Mouse (Mus musculus): Measurements from ENCODE around the gene Mutyh.

Mutyh gene

DNA sequence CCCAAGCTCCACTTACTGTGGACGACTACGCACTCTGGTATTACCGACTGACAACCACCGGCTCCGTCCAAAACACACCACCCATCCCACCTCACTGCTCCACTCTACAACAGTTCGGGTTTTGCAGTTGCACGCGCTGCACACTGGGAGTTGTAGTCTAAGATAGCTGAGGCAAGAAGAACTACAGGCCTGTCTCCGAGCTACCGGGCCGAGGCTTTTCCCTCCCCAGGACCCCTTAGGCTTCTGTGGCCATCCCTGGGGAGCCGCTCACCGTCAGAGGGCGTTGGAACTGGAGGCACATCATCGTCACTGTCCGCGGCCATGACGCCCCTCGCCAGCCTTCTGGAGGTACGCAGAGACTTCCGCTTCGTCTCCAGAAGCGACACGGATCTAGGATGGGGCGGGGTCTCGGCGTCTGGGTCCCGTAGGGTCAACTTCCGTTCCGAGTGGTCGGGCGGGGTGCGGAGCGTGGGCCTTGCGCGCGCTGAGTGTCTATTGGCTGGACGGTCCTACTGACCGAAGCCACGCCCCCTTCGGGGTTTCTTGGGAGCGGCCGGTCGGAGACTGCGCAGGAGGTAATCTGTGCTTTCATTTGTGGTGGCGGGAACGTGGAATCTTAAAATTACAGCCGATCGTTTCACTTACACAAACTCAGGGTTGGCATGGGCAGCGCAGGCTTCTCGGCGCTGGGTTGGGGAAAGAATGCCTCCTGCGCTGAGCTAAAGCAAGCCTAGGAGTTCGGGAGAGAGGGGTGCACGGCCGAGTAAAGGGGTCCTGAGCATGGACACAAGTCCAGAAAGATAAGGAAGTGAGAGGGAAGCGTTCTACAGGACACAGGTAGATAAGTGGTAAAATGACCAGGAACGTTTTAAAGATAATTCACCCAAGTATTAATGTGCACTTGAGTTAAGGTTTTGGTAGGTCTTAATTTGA lies at the start of gene Mutyh, which contains the start of gene Toe1:
TSS of gene Mutyh (plus strand) at position 527 of the 933 bp plus-strand sequence.
TSS of gene Toe1 (minus strand) at position 444 of the 933 bp plus-strand sequence.
- peak; percentile 94 for DNase-seq (ENCODE audit: low spot score)

DNA sequence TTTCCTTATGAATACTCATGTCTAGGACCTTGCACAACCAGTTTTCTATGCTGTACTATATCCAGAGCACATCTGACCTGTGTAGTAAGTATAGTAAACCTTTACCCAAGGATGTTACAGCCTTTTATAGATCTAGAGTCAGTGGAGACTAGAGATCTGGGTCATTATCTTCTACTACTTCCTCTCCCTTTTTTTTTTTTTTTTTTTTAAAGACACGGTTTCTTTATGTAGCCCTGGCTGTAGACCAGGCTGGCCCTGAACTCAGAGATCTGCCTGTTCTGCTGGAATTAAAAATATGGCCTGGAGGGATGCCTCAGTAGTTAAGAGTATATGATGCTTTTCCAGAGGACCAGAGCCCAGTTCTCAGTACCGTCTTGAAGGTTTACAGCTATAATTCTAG lies 45.6 kb upstream of the Mutyh start:
- DNase-seq (ENCODE audit: low spot score): no peak

DNA sequence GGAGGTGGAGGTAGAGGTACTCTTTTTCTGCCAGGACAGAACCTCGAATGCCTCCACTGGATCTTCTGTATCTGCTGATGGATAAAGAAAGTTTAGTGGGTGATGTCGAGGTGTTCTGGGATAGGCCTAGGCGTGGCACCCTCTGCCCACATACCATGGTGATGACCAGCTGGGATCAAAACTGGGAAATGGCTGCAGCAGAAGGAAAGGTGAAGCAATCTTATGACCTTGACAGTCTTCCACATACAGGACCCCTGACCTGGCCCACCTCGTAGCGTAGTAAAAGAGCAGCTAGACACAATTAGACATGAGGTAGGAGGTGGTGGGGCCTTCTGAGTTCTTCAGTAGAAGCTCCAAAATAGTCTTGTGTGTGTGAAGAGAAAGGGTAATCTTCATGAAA lies 43.5 kb upstream of the Mutyh start:
- DNase-seq (ENCODE audit: low spot score): no peak

- DNase-seq (ENCODE audit: low spot score): no peak
Measured at GRCm38 (mm10) chr4:116768510-116768909, 39.0 kb upstream of the Mutyh start.

- no peak for DNase-seq (ENCODE audit: low spot score)
Measured at GRCm38 (mm10) chr4:116769060-116769459, 38.5 kb upstream of the Mutyh start.

DNA sequence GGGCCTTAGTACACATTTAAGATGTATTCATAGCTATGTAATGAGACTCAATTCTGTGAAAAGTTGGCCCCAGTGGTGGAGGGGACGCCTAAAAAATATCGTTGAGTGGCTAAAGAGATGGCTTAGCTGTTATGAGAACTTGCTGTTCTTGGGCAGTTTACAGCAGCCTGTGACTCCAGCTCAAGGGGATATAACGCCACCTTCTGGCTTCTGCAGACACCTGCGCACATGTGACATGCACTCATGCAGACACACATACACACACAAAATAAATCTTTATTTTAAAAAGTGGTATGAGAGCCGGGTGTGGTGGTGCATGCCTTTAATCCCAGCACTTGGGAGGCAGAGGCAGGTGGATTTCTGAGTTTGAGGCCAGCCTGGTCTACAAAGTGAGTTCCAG lies 31.1 kb upstream of the Mutyh start:
- DNase-seq (ENCODE audit: low spot score): no peak

- DNase-seq (ENCODE audit: low spot score): no peak
Measured at GRCm38 (mm10) chr4:116777079-116777478, 30.4 kb upstream of the Mutyh start.

DNA sequence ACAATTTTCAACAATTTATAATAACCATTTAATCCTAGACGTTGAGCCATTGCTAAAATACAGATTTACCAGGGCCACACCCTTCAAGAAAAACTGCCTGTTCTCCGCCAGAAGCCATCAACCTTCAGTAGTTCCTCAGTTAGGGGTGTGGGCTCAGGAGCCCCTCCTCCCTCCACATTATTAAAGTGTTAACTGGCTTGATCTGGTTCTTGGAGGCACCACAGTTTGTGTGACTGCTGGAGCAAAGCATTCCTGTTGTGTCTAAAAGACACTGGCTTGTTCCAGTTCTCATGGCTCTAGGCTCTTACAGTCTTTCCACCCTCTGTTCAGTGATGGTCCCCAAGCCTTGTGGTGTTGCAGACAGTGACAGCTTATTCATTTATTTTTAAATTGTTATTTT lies 27.0 kb upstream of the Mutyh start:
- no peak for DNase-seq (ENCODE audit: low spot score)

DNA sequence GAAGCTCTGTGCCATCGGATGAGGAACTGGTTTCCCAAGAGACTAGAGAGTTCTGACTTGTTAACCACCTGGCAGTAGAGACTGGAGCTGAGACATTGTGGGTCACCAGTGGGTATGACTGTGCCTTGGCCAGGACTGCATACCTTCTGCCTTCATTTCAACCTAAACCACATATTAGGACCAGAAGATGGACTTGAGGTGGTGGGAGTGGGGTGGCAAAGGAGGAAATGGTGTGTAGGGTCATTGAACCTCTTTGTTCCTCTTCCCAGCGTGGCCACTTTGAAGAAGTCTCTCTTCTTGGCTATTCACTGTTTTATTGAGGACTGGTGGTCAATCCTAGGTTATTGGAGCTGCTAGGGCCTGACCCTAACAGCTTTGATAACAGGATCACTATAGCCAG lies 26.2 kb upstream of the Mutyh start:
- no peak for DNase-seq (ENCODE audit: low spot score)

GRCm38 (mm10) chr4:116782171-116782570 lies 25.4 kb upstream of the Mutyh start:
- DNase-seq (ENCODE audit: low spot score): no peak

DNA sequence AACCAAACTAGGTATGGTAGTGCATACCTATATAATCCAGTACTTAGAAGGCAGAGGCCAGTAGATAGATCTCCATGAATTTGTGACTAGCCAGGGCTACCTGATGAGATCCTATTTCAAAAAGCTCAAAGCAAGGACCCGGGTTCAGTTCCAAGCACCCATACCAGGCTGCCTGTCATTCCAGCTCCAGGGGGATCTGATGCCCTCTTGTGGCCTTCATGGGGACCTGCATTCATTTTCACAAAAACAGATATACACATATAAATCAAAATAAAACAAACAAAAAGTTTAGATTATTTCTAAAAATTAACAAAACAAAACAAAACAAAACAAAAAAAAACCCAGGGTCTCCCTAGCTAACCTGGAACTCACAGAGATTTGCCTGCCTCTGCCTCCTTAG lies 20.9 kb upstream of the Mutyh start:
- no peak for DNase-seq (ENCODE audit: low spot score)

- no peak for DNase-seq (ENCODE audit: low spot score)
Measured at GRCm38 (mm10) chr4:116787985-116788760, 19.4 kb upstream of the Mutyh start.

- peak; percentile 39 for DNase-seq (ENCODE audit: low spot score)
Measured at GRCm38 (mm10) chr4:116788956-116789355, 18.6 kb upstream of the Mutyh start.

DNA sequence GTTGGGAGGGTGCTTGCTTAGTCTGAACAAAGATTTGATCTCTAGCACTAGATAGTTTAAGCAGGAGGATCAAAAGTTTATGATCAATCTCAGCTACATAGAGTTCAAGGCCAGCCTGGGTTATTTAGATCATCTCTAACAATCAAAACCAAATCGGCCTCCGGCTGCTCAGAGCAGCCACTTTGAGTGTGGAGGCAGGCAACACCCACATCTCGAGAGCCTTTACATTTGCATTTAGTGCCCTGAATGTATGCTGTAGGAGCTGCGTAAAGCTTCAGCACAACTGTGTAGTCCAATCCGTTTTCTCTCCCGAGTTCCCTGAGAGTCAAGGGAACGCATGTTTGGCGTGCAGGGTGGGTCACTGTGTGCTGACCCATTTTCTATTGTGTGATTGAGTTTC lies 15.1 kb upstream of the Mutyh start:
- no peak for DNase-seq (ENCODE audit: low spot score)

- DNase-seq (ENCODE audit: low spot score): no peak
Measured at GRCm38 (mm10) chr4:116794273-116794672, 13.2 kb upstream of the Mutyh start.

GRCm38 (mm10) chr4:116796442-116797110 lies 10.9 kb upstream of the Mutyh start:
- no peak for DNase-seq (ENCODE audit: low spot score)

DNA sequence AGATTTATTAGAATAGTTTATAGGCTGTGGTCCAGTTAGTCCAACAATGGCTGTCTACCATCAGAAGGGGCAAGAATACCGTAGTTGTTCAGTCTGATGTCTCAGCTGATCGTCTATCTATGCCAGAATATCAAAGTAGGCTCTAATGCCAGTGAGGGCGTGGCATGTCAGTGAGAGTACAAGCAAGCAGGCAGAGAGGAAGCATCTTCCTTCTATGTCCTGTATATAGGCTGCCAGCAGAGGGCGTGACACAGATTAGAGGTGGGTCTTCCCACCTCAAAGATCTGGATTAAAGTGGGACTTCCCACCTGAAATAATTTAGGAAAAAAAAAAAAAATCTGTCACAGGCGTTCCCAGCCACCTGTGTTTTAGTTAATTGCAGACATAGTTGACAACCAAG lies 7.6 kb upstream of the Mutyh start:
- no peak for DNase-seq (ENCODE audit: low spot score)

DNA sequence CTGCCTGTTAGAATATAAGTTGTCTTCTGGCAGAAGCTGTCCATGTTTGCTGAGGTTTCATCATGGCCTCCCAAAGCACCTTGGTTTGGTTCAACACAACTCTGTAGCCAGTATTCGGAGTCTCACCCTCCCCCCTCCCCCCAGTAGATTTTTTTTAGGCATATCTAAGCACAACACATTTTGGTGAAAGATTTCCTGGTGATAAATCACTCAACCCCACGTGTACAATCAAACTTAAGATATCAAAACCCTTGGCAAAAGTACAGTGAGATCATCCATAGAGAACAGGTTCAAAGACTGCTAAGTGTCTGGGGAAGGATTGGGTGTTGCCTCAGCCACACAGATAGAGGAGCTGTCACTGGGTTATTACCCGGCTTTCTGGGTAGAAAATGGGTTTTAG lies 3.5 kb downstream of the Mutyh start:
- DNase-seq (ENCODE audit: low spot score): no peak

- DNase-seq (ENCODE audit: low spot score): no peak
Measured at GRCm38 (mm10) chr4:116815276-116815675, 7.8 kb downstream of the Mutyh start.

DNA sequence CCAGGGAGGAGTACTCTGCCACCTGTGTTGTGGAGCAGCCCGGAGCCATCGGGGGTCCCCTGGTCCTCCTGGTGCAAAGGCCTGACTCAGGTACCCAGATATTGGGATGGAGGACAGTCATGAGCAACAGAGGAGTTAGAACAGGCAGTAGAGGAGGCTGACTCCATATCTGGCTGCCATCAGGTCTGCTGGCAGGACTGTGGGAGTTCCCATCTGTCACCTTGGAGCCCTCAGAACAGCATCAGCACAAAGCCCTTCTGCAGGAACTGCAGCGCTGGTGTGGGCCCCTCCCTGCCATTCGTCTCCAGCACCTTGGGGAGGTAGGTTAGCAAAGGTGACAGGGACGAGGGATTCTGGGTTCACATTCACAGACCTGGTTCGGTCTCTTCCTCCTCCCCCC lies 10.0 kb downstream of the Mutyh start:
- DNase-seq (ENCODE audit: low spot score): no peak

- DNase-seq (ENCODE audit: low spot score): no peak
Measured at GRCm38 (mm10) chr4:116819968-116820901, 12.7 kb downstream of the Mutyh start.

Data from ovary, postnatal 36 days (tissue).